Mouse (Mus musculus) C2C12 (cell line): ENCODE measurements around the gene Tbc1d22a. TPM values are rescaled to one million over a fixed set of nuclear protein-coding genes. Genes with fewer than 3 reads are reported as not detected.

Experiments
- H3K27me3 ChIP-seq: one replicate; pipeline ENCODE4 v1.6.1; 2011; ENCODE audit not compliant: control insufficient read depth, insufficient read depth, insufficient read length
- H3K36me3 ChIP-seq: one replicate; pipeline ENCODE4 v1.6.1; 2011; ENCODE audit not compliant: control insufficient read depth, insufficient read depth
- H3K4me3 ChIP-seq: one replicate; pipeline ENCODE4 v1.5.1; 2011; ENCODE audit warnings: mild to moderate bottlenecking, control low read depth; ENCODE audit not compliant: poor library complexity, insufficient read depth, severe bottlenecking
- H3K79me2 ChIP-seq: one replicate; pipeline ENCODE4 v1.6.1; 2011; ENCODE audit not compliant: control insufficient read depth, insufficient read depth
- H3K79me3 ChIP-seq: one replicate; pipeline ENCODE4 v1.6.1; 2011; ENCODE audit warnings: low read depth, control low read depth
- H3ac ChIP-seq: one replicate; pipeline ENCODE3; 2011; ENCODE audit warnings: low read depth; ENCODE audit not compliant: control insufficient read depth, insufficient read length
- CEBPB ChIP-seq: IDR thresholded peaks from one replicate; pipeline ENCODE4 v1.6.1; 2011; ENCODE audit warnings: low read depth, mild to moderate bottlenecking, control low read depth, moderate library complexity
- CTCF ChIP-seq: IDR thresholded peaks from one replicate; pipeline ENCODE4 v1.5.1; 2011; ENCODE audit not compliant: control insufficient read depth, insufficient read depth, insufficient read length
- FOSL1 ChIP-seq: IDR thresholded peaks from one replicate; pipeline ENCODE4 v1.8.0; 2011; ENCODE audit warnings: mild to moderate bottlenecking, low read length; ENCODE audit not compliant: poor library complexity, insufficient read depth, severe bottlenecking
- MAX ChIP-seq: IDR thresholded peaks from one replicate; pipeline ENCODE4 v1.6.1; 2011; ENCODE audit warnings: mild to moderate bottlenecking, control low read depth
- MYOD1 ChIP-seq: IDR thresholded peaks from one replicate; pipeline ENCODE4 v1.6.1; 2011; ENCODE audit warnings: low read depth; ENCODE audit not compliant: control insufficient read depth, insufficient read length
- MYOG ChIP-seq: IDR thresholded peaks from one replicate; pipeline ENCODE4 v1.6.1; 2011; ENCODE audit not compliant: control insufficient read depth, insufficient read length; ENCODE audit errors: extremely low read depth
- USF1 ChIP-seq: IDR thresholded peaks from one replicate; pipeline ENCODE4 v1.6.1; 2011; ENCODE audit warnings: low read depth, mild to moderate bottlenecking, control low read depth, moderate library complexity
- polyA plus RNA-seq: library from polyadenylated mRNA; unstranded; fragments of >200 nt; fragmentation: generic; extraction: Trizol; gene quantifications from one replicate; pipeline ENCODE4 v1.2.1, GENCODE M21; 2012; ENCODE audit warnings: missing spikeins

The Tbc1d22a gene
- polyA plus RNA-seq, 1 experiment, result 19.7 TPM

GRCm38 (mm10) chr15:86256201-86256600, 41.9 kb downstream of the Tbc1d22a start:
- TF ChIP-seq CTCF, result no peak
- TF ChIP-seq MAX, result no peak
- no peak for TF ChIP-seq CEBPB
- no peak for TF ChIP-seq MYOD1
- no peak for TF ChIP-seq MYOG
- no peak for TF ChIP-seq FOSL1
- no peaks in the 10 kb centered on the region for H3K27me3 ChIP-seq
- H3K79me3 ChIP-seq, result no peaks in the 10 kb centered on the region
- H3ac ChIP-seq, result no peak overlapping the region
- peaks cover 3% of the 10 kb centered on the region for H3K79me2 ChIP-seq
- no peaks in the 10 kb centered on the region for H3K36me3 ChIP-seq
- H3K4me3 ChIP-seq, result no peak overlapping the region

DNA sequence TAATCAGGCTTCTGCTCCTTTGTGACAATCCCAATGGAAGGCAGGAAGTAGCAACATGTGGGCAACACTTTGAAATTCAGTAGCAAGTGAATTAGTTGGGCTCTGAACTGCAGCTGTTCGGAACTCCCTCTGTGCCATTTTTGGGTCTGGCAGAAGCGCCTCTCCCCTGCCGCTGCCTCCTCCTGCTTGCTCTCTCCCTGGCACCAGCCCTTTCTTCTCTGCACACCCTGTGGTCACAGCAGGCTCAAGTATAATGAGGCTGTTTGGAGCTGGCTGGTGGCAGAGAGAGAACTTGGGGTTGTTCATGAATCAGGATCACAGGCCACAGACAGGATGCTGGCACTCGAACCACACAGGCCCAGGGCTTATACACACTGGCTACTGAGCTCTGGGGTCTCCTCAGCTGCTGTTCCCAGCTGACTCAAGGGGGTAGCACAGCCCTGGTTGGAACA, 42.5 kb downstream of the Tbc1d22a start:
- H3ac ChIP-seq, result no peak overlapping the region
- H3K79me3 ChIP-seq, result no peaks in the 10 kb centered on the region
- TF ChIP-seq MYOG, result no peak
- TF ChIP-seq CTCF, result no peak
- TF ChIP-seq CEBPB, result no peak
- TF ChIP-seq FOSL1, result no peak
- no peak for TF ChIP-seq MYOD1
- TF ChIP-seq USF1, result no peak
- TF ChIP-seq MAX, result no peak
- no peaks in the 10 kb centered on the region for H3K27me3 ChIP-seq
- H3K4me3 ChIP-seq, result no peak overlapping the region
- H3K79me2 ChIP-seq, result no peaks in the 10 kb centered on the region
- H3K36me3 ChIP-seq, result no peaks in the 10 kb centered on the region

GRCm38 (mm10) chr15:86257916-86258685, 43.8 kb downstream of the Tbc1d22a start:
- no peak overlapping the region for H3K4me3 ChIP-seq
- TF ChIP-seq MYOG, result no peak
- TF ChIP-seq CTCF, result no peak
- no peak for TF ChIP-seq MAX
- TF ChIP-seq USF1, result no peak
- no peaks in the 10 kb centered on the region for H3K36me3 ChIP-seq
- no peaks in the 10 kb centered on the region for H3K27me3 ChIP-seq
- no peaks in the 10 kb centered on the region for H3K79me3 ChIP-seq
- H3K79me2 ChIP-seq, result no peaks in the 10 kb centered on the region
- H3ac ChIP-seq, result no peak overlapping the region

DNA sequence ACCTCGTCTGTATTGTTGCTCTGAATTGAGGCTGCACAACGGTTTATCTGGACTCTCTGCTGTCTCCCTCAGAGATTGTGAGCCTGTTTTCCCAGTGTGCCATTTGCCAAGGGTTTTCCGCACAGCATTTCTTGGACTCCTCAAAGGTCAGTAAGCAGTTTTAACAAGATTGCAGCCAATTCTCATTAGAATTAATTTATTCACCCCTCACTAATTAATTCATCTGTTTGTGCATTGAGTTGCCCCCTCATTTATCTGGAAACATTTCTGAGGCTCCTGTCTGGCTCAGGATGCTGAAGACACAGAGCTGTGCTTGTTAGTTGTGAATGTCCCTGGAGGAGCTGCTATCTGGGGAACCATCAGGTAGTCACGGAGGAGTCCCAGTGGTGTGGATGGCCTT, 45.0 kb downstream of the Tbc1d22a start:
- TF ChIP-seq USF1 (no peak), CEBPB (no peak)
- no peaks in the 10 kb centered on the region for H3K36me3 ChIP-seq
- H3K4me3 ChIP-seq, result no peak overlapping the region
- H3K79me2 ChIP-seq, result no peaks in the 10 kb centered on the region
- no peaks in the 10 kb centered on the region for H3K27me3 ChIP-seq
- H3ac ChIP-seq, result no peak overlapping the region
- no peaks in the 10 kb centered on the region for H3K79me3 ChIP-seq

- Histone ChIP-seq H3K79me2 (no peaks in the 10 kb centered on the region), H3K36me3 (no peaks in the 10 kb centered on the region), H3ac (no peak overlapping the region)
Observed at GRCm38 (mm10) chr15:86260111-86260510, 45.9 kb downstream of the Tbc1d22a start.

GRCm38 (mm10) chr15:86264389-86264788, 50.1 kb downstream of the Tbc1d22a start:
- no peak overlapping the region for H3K4me3 ChIP-seq
- H3ac ChIP-seq, result no peak overlapping the region
- no peaks in the 10 kb centered on the region for H3K79me3 ChIP-seq
- H3K27me3 ChIP-seq, result no peaks in the 10 kb centered on the region
- no peaks in the 10 kb centered on the region for H3K36me3 ChIP-seq
- TF ChIP-seq CTCF, result no peak
- H3K79me2 ChIP-seq, result no peaks in the 10 kb centered on the region

More at GRCm38 (mm10) chr15:86260111-86260510, 45.9 kb downstream of the Tbc1d22a start:
- TF ChIP-seq USF1 (no peak), MAX (no peak), CEBPB (no peak), MYOG (no peak), MYOD1 (no peak), CTCF (no peak), FOSL1 (no peak)
- no peaks in the 10 kb centered on the region for H3K27me3 ChIP-seq
- H3K4me3 ChIP-seq, result no peak overlapping the region
- no peaks in the 10 kb centered on the region for H3K79me3 ChIP-seq
